Mouse (Mus musculus) right cerebral cortex, postnatal 14 days (tissue): ENCODE measurements around the gene Stim2.

Experiments used
- DNase-seq: peaks from one replicate; pipeline ENCODE4 v3.0.0; 2022

Stim2 gene

DNA sequence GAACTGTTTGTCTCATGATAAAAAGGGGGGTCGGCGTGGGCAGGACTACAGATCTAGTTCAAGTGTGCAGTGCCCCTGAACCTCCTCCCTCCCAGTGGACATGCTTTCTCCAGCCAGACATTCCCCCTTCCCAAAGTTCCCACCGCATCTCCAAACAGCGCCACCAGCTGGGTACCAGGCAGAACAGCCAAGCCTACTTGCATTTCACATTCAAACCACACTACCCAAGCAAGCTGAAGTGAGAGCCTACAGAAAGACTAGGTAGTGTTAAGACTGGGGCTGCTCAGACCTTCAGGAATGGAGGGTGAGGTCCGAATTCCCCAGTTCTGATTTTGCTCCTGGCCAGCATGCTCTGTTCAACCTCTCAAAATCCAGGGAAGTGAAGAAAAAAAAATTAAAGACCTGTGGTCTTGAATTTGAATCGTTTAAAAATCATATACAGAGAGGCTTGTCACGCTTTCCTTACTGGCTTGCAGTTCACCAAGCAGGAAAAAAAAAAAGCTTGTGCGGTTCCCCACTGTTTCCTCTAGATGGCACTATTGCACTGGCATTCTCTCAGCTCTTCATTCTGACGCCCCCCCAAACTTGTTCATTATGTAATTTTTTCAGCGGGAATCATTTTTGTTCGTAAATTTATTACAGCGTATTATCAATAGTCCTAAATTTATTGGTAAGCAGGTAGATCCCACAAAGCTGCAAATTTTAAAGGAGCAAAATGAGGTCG, 156.4 kb downstream of the Stim2 start:
- DNase-seq = peak; percentile 26

- DNase-seq = no peak
These were observed 157.0 kb downstream of the Stim2 start for GRCm38 (mm10) chr5:54155227-54155776.

DNA sequence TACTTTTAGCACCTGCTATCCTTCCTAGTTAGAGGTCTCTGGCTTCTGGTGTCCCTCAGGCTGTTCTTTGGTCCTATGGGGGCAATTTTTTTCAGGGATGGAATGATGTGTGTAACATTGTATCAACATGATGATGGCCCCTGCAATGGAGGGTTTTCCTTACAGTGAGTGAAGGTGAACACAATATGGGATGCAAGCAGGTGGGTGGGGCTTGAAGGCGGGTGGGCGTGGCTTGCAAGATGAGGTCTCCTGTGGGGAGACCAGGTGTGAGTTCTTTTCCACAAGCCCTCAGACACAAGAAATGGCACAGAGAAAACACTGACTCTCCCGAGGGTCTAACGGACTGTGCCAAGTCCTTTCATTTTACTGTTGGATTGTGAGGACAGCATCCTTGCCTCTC, 157.6 kb downstream of the Stim2 start:
- DNase-seq = no peak

DNA sequence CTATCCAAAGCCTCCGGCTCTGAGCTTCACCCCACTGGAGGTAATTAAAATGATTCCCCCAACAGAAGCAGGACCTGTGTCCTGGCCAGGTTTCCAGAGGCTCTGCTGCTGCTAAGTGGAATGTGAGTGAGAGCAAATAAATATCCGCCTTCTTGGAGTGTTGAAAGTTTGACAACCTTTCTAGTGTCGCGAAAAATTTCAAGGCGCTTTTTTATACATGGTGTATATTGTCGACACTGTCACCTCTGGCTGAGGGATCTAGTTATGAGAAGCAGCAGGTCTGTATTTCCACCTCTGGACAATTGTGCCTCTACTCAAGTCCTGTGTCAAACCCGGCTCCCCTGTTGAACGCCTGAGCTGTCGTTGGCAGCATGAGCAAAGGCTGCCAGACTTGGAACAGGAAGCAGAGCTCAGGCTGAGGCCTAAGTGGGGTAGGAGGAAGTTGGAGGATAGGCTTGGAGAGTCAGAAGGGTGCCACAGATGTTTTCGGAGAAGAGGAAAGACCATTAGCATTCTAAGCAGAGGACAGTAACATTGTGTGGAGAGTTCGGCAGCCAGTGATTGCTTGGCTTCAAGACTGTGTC, 158.7 kb downstream of the Stim2 start:
- no peak for DNase-seq

DNA sequence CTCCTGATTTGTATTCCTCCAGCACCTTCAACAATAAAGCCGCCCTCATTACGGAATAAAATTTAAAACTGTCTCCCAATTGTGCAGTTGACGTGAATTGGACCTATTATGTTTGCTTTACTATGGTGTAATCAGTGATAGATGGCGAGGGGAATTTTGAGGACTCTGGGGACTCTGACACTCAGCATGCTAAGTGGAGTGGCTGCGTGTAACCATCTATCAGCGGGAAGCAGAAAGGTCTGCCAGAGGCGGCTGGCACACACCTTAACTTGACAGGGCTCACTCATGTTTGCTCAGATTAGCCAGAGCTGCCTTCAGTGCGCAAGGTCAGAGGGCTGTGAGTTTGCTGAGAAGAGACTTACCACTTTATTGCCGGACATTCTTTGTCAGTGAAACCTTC, 159.9 kb downstream of the Stim2 start:
- DNase-seq = no peak

DNA sequence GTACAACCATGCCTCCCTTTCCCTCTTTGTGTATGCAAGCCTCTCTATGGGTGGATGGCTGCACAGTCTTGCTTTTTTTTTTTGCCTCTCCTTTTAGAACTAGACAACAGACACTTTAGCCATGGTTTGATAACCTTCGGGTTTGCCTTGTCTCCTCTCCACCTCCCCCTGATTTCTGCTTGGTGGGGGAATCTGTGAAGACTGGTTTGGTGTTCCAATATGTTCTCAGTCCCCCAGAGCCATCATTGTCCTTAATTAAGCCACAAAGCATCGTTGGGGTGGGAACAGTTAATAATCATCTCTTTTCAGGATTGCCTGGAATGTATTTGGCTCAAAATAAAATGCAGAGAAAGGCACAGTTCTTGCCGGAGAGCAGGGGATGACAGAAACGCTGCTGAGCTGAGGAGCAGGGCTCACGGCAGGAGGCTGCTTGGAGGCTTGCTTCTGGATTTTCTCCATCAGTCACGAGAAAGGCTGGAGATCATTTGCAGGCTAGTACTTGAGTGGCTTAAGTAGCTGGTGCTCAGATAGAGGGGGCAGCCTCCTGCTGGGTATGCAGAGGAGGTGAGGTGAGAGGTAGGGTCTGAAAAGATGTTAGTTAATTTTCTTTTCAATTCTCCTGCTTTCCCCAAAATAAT, 161.0 kb downstream of the Stim2 start:
- DNase-seq = no peak

- no peak for DNase-seq
These were observed 162.3 kb downstream of the Stim2 start for GRCm38 (mm10) chr5:54160561-54160960.

GRCm38 (mm10) chr5:54163890-54164289, 165.6 kb downstream of the Stim2 start:
- no peak for DNase-seq
